Mouse (Mus musculus) stomach, postnatal 0 days (tissue): ENCODE measurements around the gene Gse1.

Source experiments
- CTCF ChIP-seq: IDR thresholded peaks from 2 replicates; pipeline ENCODE4 v1.5.1; 2016; ENCODE audit warnings: antibody characterized with exemption, low read depth, mild to moderate bottlenecking, moderate library complexity
- EP300 ChIP-seq: optimal IDR thresholded peaks from 2 replicates; pipeline ENCODE3; 2016; ENCODE audit warnings: antibody characterized with exemption

- TF ChIP-seq CTCF (no peak), EP300 (no peak)
Measured at GRCm38 (mm10) chr8:120492881-120493220, 264.6 kb downstream of the Gse1 start.
